Mouse (Mus musculus) small intestine, adult 2 months (tissue): ENCODE results near the gene Zfp809. TPM values are rescaled to one million over a fixed set of nuclear protein-coding genes. Genes with fewer than 3 reads are reported as not detected.
"Not testable (repeated sequence)": the region's sequence is repeated elsewhere in the genome, so short reads cannot be mapped to it uniquely, and the experiment has no call there.

ENCODE experiments used
- H3K27ac ChIP-seq: fragments of 200-500 bp; 2 replicates; pipeline ENCODE4 v1.5.1; 2012; ENCODE audit warnings: low read depth, low read length, control low read depth, inconsistent platforms; ENCODE audit not compliant: insufficient read depth
- H3K27me3 ChIP-seq: fragments of 200-500 bp; 2 replicates; pipeline ENCODE4 v1.6.1; 2012; ENCODE audit warnings: mild to moderate bottlenecking, moderate library complexity, low read length, inconsistent platforms; ENCODE audit not compliant: control insufficient read depth, insufficient read depth
- H3K36me3 ChIP-seq: fragments of 200-500 bp; 2 replicates; pipeline ENCODE4 v1.6.1; 2012; ENCODE audit warnings: mild to moderate bottlenecking, low read length, control low read depth, inconsistent platforms; ENCODE audit not compliant: control insufficient read depth, insufficient read depth
- H3K4me1 ChIP-seq: fragments of 200-500 bp; 2 replicates; pipeline ENCODE4 v1.6.1; 2012; ENCODE audit warnings: low read length, inconsistent platforms, mixed read lengths; ENCODE audit not compliant: control insufficient read depth, insufficient read depth, insufficient read length
- H3K4me3 ChIP-seq: fragments of 200-500 bp; 2 replicates; pipeline ENCODE4 v1.5.1; 2012; ENCODE audit warnings: low read depth, mild to moderate bottlenecking, control low read depth, inconsistent platforms, low read length, moderate library complexity
- CTCF ChIP-seq: fragments of 200-500 bp; IDR thresholded peaks from 2 replicates; pipeline ENCODE4 v1.5.1; 2012; ENCODE audit warnings: low read depth, mild to moderate bottlenecking, control low read depth, inconsistent platforms, low read length, moderate library complexity, mixed read lengths; ENCODE audit not compliant: insufficient replicate concordance, insufficient read length; ENCODE audit errors: extremely low read depth
- POLR2A ChIP-seq: fragments of 200-500 bp; IDR thresholded peaks from 2 replicates; pipeline ENCODE4 v1.6.1; 2012; ENCODE audit warnings: low read depth, mild to moderate bottlenecking, control low read depth, inconsistent platforms, low read length, moderate library complexity
- WGBS: fragments of 180-500 bp; shearing (Covaris S2); methylation state at CpG from one replicate; pipeline ENCODE4 v1.1.7; 2018; 5-methylcytosine and 5-hydroxymethylcytosine counted together
- polyA plus RNA-seq: library from polyadenylated mRNA; depleted of rRNA; stranded (reverse); fragments of >200 nt; gene quantifications from 2 replicates; pipeline ENCODE4 v1.2.3, GENCODE M21; 2012

Zfp809 gene
- polyA plus RNA-seq, 1 experiment = 8.9 TPM

GRCm38 (mm10) chr9:22224066-22224465 lies 1.4 kb upstream of the Zfp809 start:
- 80% methylated on average over 4 of the region's 4 CpGs for WGBS
- TF ChIP-seq POLR2A (no peak), CTCF (no peak)
- H3K4me3 ChIP-seq = no peak overlapping the region
- no peaks in the 10 kb centered on the region for H3K36me3 ChIP-seq
- no peak overlapping the region for H3K27ac ChIP-seq
- H3K27me3 ChIP-seq = no peaks in the 10 kb centered on the region
- peaks cover 2% of the 10 kb centered on the region; the same call in 1 of the 2 replicates for H3K4me1 ChIP-seq

DNA sequence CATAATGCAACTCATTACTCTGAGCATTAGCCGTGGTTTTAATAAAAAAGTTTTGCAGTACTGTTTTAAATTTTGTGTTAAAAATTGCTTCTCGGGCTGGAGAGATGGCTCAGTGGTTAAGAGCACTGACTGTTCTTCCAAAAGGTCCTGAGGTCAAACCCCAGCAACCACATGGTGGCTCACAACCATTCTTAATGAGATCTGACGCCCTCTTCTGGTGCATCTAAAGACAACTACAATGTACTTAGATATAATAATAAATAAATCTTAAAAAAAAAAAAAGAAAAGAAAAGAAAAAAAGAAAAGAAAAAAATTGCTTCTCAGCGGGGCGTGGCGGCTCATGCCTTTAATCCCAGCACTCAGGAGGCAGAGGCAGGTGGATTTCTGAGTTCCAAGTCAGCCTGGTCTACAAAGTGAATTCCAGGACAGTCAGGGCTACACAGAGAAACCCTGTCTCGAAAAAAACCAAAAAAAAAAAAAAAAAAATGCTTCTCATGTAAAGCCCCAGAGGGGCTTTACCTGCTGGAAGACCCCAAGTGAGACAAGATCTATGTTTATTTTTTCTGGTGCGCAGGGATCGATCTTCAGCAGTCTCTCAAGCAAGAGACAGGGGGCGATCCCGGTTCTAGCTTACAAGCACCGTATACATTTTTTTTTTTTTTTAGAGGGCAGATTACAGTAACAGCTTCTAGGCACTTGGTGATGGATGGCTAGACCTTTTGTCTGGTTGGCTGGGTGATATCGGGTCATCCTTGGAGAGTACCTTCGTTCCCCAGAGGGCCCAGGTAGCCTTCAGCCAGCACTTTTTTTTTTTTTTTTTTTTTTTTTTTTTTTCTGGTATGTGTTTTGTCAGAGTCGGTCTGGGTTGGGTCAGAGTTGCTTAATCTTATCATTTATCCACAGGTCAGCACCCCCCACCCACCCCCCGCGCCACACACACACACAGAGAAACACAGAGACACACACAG lies 694 bp upstream of the Zfp809 start:
- 28% methylated on average over 17 of the region's 17 CpGs for WGBS
- TF ChIP-seq CTCF = peak; percentile 8; the same call in 1 of the 2 replicates
- no peak; the same call in 1 of the 2 replicates for TF ChIP-seq POLR2A
- Histone ChIP-seq H3K36me3 (no peaks in the 10 kb centered on the region), H3K4me3 (peak overlapping the region; percentile 70), H3K27me3 (no peaks in the 10 kb centered on the region), H3K27ac (0 out of 2 replicates have a peak overlapping the region, but pooled peaks have one; percentile 5), H3K4me1 (peaks cover 2% of the 10 kb centered on the region; the same call in 1 of the 2 replicates)

DNA sequence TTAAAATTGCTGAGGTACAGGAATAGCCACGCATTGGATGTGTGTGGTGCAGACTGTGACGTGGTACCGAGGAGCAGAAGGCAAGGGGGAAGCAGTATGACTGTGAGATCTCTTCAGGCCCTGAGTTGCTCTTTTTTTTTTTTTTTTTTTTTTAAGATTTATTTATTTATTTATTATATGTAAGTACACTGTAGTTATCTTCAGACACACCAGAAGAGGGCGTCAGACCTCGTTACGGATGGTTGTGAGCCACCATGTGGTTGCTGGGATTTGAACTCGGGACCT lies 817 bp downstream of the Zfp809 start:
- Histone ChIP-seq H3K27ac (peak overlapping the region; percentile 89), H3K4me3 (peak overlapping the region; percentile 70)
- H3K4me1 ChIP-seq, H3K27me3 ChIP-seq, H3K36me3 ChIP-seq: not testable (repeated sequence)
- WGBS = 35% methylated on average over 7 of the region's 7 CpGs

- no peaks in the 10 kb centered on the region for H3K27me3 ChIP-seq
- WGBS = 31% methylated on average over 15 of the region's 15 CpGs
- TF ChIP-seq CTCF (no peak), POLR2A (no peak)
- H3K36me3 ChIP-seq = peaks cover 4% of the 10 kb centered on the region
- peaks cover under 1% of the 10 kb centered on the region; the same call in 1 of the 2 replicates for H3K4me1 ChIP-seq
- H3K27ac ChIP-seq = peak overlapping the region; percentile 55; the same call in 1 of the 2 replicates
- H3K4me3 ChIP-seq = peak overlapping the region; percentile 29
These were observed 1.3 kb downstream of the Zfp809 start for GRCm38 (mm10) chr9:22226846-22227245.

GRCm38 (mm10) chr9:22229386-22230026 lies 4.0 kb downstream of the Zfp809 start:
- TF ChIP-seq CTCF = no peak
- Histone ChIP-seq H3K36me3 (peaks cover 4% of the 10 kb centered on the region), H3K4me1 (no peaks in the 10 kb centered on the region; the same call in 1 of the 2 replicates), H3K4me3 (no peak overlapping the region), H3K27ac (no peak overlapping the region), H3K27me3 (no peaks in the 10 kb centered on the region)
- 67% methylated on average over 7 of the region's 7 CpGs for WGBS

- TF ChIP-seq CTCF (no peak), POLR2A (no peak)
- 83% methylated on average over 3 of the region's 3 CpGs for WGBS
- Histone ChIP-seq H3K36me3 (peaks cover 7% of the 10 kb centered on the region), H3K27me3 (no peaks in the 10 kb centered on the region), H3K27ac (no peak overlapping the region), H3K4me3 (no peak overlapping the region), H3K4me1 (no peaks in the 10 kb centered on the region; the same call in 1 of the 2 replicates)
These were observed 4.5 kb downstream of the Zfp809 start for GRCm38 (mm10) chr9:22230061-22230460.

DNA sequence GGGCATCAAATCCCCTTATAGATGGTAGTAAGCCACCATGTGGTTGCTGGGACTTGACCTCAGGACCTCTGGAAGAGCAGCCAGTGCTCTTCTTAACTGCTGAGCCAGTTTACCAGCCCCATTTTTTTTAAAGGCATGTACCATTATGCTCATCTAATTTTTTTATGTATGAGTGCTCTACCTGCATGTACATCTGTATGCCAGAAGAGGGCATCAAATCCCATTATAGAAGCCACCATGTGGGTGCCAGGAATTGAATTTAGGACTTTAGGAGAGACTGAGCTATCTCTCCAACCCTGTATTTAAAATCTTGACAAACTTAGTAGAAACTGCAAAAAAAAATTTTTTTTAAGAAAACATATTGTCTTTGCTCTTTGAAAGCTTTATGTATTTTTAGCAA lies 5.0 kb downstream of the Zfp809 start:
- Histone ChIP-seq H3K4me3 (no peak overlapping the region), H3K4me1 (no peaks in the 10 kb centered on the region; the same call in 1 of the 2 replicates), H3K27ac (no peak overlapping the region), H3K36me3 (peaks cover 8% of the 10 kb centered on the region), H3K27me3 (no peaks in the 10 kb centered on the region)
- no peak for TF ChIP-seq CTCF
- TF ChIP-seq POLR2A = no peak
